Mouse (Mus musculus): ENCODE data around the gene Chmp3. TPM values are rescaled to one million over a fixed set of nuclear protein-coding genes. Genes with fewer than 3 reads are reported as not detected.

Chmp3 gene
- polyA plus RNA-seq, 1 experiment from 2014 or later: 49.4 TPM

Other genes starting within 250 kb of the Chmp3 start
- gene Smyd1, start 221.6 kb upstream of the Chmp3 start, polyA plus RNA-seq (2014; fragmentation: Nextera tagmentation; extraction: Ambion mirVana): 0.17 and 0.51 TPM in 2 replicates
- gene Cd8b1, start 221.0 kb upstream of the Chmp3 start, polyA plus RNA-seq (2014; fragmentation: Nextera tagmentation; extraction: Ambion mirVana): not detected in 2 replicates
- not detected in 2 replicates for gene Cd8a, start 170.4 kb upstream of the Chmp3 start, polyA plus RNA-seq (2014; fragmentation: Nextera tagmentation; extraction: Ambion mirVana)
- gene Rmnd5a, start 103.2 kb upstream of the Chmp3 start, polyA plus RNA-seq (2014; fragmentation: Nextera tagmentation; extraction: Ambion mirVana): 8.8 and 10.9 TPM in 2 replicates
- gene Rnf103, start 49.9 kb upstream of the Chmp3 start, polyA plus RNA-seq (2014; fragmentation: Nextera tagmentation; extraction: Ambion mirVana): 17.9 and 18.9 TPM in 2 replicates
- gene Kdm3a, start 89.2 kb downstream of the Chmp3 start, polyA plus RNA-seq (2014; fragmentation: Nextera tagmentation; extraction: Ambion mirVana): 71.0 and 71.8 TPM in 2 replicates
- 44.7 and 47.3 TPM in 2 replicates for gene Reep1, start 163.8 kb downstream of the Chmp3 start, polyA plus RNA-seq (2014; fragmentation: Nextera tagmentation; extraction: Ambion mirVana)